Mouse (Mus musculus) midbrain, embryonic 15.5 days (tissue): ENCODE results near the gene Hist1h4b. TPM values are rescaled to one million over a fixed set of nuclear protein-coding genes. Genes with fewer than 3 reads are reported as not detected.

Source experiments
- ATAC-seq: fragments of 200-750 bp; cut with Nextera tagmentation; replicated peaks from 2 replicates; pipeline ENCODE4 v1.8.0; 2017; ENCODE audit warnings: moderate TSS enrichment
- H3K27ac ChIP-seq: fragments of 300-500 bp; sonication (generic); 2 replicates; pipeline ENCODE4 v1.5.1; 2015; ENCODE audit warnings: mild to moderate bottlenecking, inconsistent platforms
- H3K27me3 ChIP-seq: fragments of 300-500 bp; sonication (generic); replicated peaks from 2 replicates; pipeline ENCODE4 v1.6.1; 2015; ENCODE audit warnings: inconsistent platforms
- H3K36me3 ChIP-seq: fragments of 300-500 bp; sonication (generic); replicated peaks from 2 replicates; pipeline ENCODE4 v1.6.1; 2015; ENCODE audit warnings: inconsistent platforms
- H3K4me1 ChIP-seq: fragments of 300-500 bp; sonication (generic); 2 replicates; pipeline ENCODE4 v1.6.1; 2015; ENCODE audit warnings: inconsistent platforms
- H3K4me2 ChIP-seq: fragments of 300-500 bp; sonication (generic); 2 replicates; pipeline ENCODE4 v1.6.1; 2015; ENCODE audit warnings: inconsistent platforms, mild to moderate bottlenecking, moderate library complexity
- H3K4me3 ChIP-seq: fragments of 300-500 bp; sonication (generic); 2 replicates; pipeline ENCODE4 v1.5.1; 2015; ENCODE audit warnings: mild to moderate bottlenecking, inconsistent platforms
- H3K9ac ChIP-seq: fragments of 300-500 bp; sonication (generic); 2 replicates; pipeline ENCODE4 v1.6.1; 2015; ENCODE audit warnings: mild to moderate bottlenecking, inconsistent platforms
- H3K9me3 ChIP-seq: fragments of 300-500 bp; sonication (generic); 2 replicates; pipeline ENCODE4 v1.6.1; 2016; ENCODE audit warnings: inconsistent platforms
- WGBS: fragments of 180-500 bp; shearing (Covaris S2); methylation state at CpG from one replicate; pipeline ENCODE4 v1.1.7; 2015; ENCODE audit warnings: mixed read lengths; 5-methylcytosine and 5-hydroxymethylcytosine counted together
- microRNA-seq: library from miRNA; unstranded; fragments of <30 nt; microRNA quantifications from one replicate; pipeline ENCODE4, GENCODE M21; 2016
- polyA plus RNA-seq: library from polyadenylated mRNA; unstranded; fragments of >200 nt; fragmentation: Nextera tagmentation; extraction: Ambion mirVana; gene quantifications from 2 replicates; pipeline ENCODE4 v1.2.1, GENCODE M21; 2015

Gene Hist1h4b
- polyA plus RNA-seq, 1 experiment from 2014 or later, result 2.0 TPM

DNA sequence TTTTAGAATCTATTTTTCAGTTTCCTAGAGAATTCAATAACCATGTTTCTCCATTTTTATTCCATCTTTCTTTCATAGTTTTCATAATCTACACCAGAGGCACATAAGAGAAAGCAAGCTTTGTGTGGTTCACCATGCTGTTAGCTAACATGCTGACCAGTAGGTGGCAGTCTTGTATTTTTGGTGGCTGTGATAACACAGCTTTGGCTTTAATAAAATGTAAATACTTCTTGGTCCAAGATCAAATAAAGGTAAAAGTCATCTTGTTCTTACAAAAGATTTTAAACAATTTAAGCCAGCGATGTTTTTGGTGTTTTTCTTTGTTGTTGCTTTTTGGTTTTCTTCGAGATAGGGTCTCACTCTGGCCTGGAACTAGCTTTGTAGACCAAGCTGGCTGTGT lies 35.7 kb downstream of the Hist1h4b start:
- Histone ChIP-seq H3K36me3 (no peaks in the 10 kb centered on the region), H3K4me2 (no peak overlapping the region), H3K9ac (no peak overlapping the region), H3K4me1 (no peaks in the 10 kb centered on the region), H3K9me3 (no peaks in the 10 kb centered on the region), H3K4me3 (no peak overlapping the region), H3K27ac (no peak overlapping the region), H3K27me3 (no peaks in the 10 kb centered on the region)
- peak; percentile 78; the same call in 1 of the 2 replicates for ATAC-seq
- WGBS, result 48% methylated on average over 2 of the region's 2 CpGs

DNA sequence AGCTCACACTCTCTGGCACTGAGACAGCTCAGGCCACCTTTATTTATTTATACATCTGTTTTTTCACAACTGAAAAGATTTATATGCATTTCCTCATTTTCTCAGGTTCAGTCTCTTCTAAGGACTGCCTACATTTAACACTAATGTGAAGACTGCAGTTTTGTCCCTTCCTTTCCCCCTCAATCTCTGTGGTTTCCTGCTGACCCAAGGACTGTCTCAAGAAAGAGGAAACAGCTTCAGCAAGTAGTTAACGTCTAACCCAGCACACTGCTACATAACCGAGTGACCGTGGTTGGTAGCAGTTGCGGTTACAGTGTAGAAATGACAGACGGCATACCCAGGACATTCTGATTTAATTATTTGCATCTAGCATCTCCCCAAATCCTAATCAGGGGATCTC lies 42.6 kb downstream of the Hist1h4b start:
- no peaks in the 10 kb centered on the region for H3K9me3 ChIP-seq
- no peak for ATAC-seq
- no peak overlapping the region for H3K27ac ChIP-seq
- no peak overlapping the region for H3K9ac ChIP-seq
- H3K4me2 ChIP-seq, result no peak overlapping the region
- H3K4me3 ChIP-seq, result no peak overlapping the region
- no peaks in the 10 kb centered on the region for H3K27me3 ChIP-seq
- H3K4me1 ChIP-seq, result no peaks in the 10 kb centered on the region
- 88% methylated on average over 5 of the region's 5 CpGs for WGBS
- H3K36me3 ChIP-seq, result no peaks in the 10 kb centered on the region

DNA sequence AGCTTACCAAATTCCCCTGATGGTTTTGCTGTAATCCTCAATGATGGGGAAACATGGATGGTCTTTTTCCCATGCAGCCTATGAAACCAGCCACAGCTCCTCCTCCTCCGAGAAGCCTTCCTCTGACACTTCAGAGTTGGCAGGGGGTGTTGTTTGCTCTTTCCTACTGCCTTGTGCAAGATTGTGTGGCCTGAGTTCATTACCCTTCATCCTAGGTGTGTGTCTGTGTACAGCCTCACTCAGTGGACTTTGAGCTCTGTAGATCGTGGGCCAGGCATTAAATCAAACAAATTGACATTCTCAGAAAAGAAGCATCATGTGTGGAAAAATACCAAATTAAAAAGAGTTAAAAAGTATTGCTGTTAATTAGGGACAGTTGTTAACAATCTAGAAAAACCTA lies 47.7 kb downstream of the Hist1h4b start:
- H3K9me3 ChIP-seq, result no peaks in the 10 kb centered on the region
- no peak overlapping the region for H3K27ac ChIP-seq
- no peak overlapping the region for H3K4me2 ChIP-seq
- H3K36me3 ChIP-seq, result no peaks in the 10 kb centered on the region
- H3K4me3 ChIP-seq, result no peak overlapping the region
- H3K4me1 ChIP-seq, result no peaks in the 10 kb centered on the region
- no peak overlapping the region for H3K9ac ChIP-seq
- no peaks in the 10 kb centered on the region for H3K27me3 ChIP-seq
- ATAC-seq, result no peak
- 90% methylated on average over 2 of the region's 2 CpGs for WGBS

- WGBS, result 90% methylated on average over 15 of the region's 15 CpGs
Measured at GRCm38 (mm10) chr13:23806422-23807052, 49.7 kb downstream of the Hist1h4b start, which contains the start of gene Slc17a2. Gene Slc17a2, plus strand, starts transcription at chr13:23806993.

More at GRCm38 (mm10) chr13:23806422-23807052, 49.7 kb downstream of the Hist1h4b start, which contains the start of gene Slc17a2:
- Histone ChIP-seq H3K36me3 (no peaks in the 10 kb centered on the region), H3K4me2 (no peak within 1 kb of the TSS), H3K9ac (no peak within 1 kb of the TSS), H3K27ac (no peak within 1 kb of the TSS), H3K9me3 (no peaks in the 10 kb centered on the region), H3K4me1 (no peaks in the 10 kb centered on the region), H3K27me3 (no peaks in the 10 kb centered on the region), H3K4me3 (no peak within 1 kb of the TSS)
- no peak for ATAC-seq

Small RNA genes within 50 kb of the gene (microRNA-seq; reads per million reads assigned to microRNA genes)
- gene Gm44314 (not detected), gene Gm44484 (not detected)

Other genes with a start within 250 kb of the Hist1h4b start
- 3.3 and 5.1 TPM in 2 replicates for gene Hist1h4h, start 226.0 kb upstream of the Hist1h4b start, polyA plus RNA-seq
- 0.69 TPM in 1 of 2 replicates, not detected in the other for gene Hist1h2af, start 223.1 kb upstream of the Hist1h4b start, polyA plus RNA-seq
- gene Hist1h3g, start 221.6 kb upstream of the Hist1h4b start, polyA plus RNA-seq, result 2.2 TPM in 1 of 2 replicates, not detected in the other
- gene Hist1h2bh, start 213.6 kb upstream of the Hist1h4b start, polyA plus RNA-seq, result 0.15 and 0.44 TPM in 2 replicates
- 0.27 and 0.32 TPM in 2 replicates for gene Hist1h3f, start 213.0 kb upstream of the Hist1h4b start, polyA plus RNA-seq
- not detected in 2 replicates for gene Hist1h4f, start 205.4 kb upstream of the Hist1h4b start, polyA plus RNA-seq
- gene Hist1h1d, start 203.8 kb upstream of the Hist1h4b start, polyA plus RNA-seq, result 0.14 and 0.15 TPM in 2 replicates
- gene Hist1h3e, start 194.6 kb upstream of the Hist1h4b start, polyA plus RNA-seq, result 1.0 and 1.4 TPM in 2 replicates
- gene Hist1h2ae, start 185.8 kb upstream of the Hist1h4b start, polyA plus RNA-seq, result 14.8 and 15.4 TPM in 2 replicates
- 2.6 and 4.0 TPM in 2 replicates for gene Hist1h2bg, start 185.6 kb upstream of the Hist1h4b start, polyA plus RNA-seq
- 1.3 and 1.5 TPM in 2 replicates for gene Hist1h2bf, start 182.8 kb upstream of the Hist1h4b start, polyA plus RNA-seq
- gene Hist1h2ad, start 182.6 kb upstream of the Hist1h4b start, polyA plus RNA-seq, result 1.6 TPM in 1 of 2 replicates, not detected in the other
- gene Hist1h3d, start 181.2 kb upstream of the Hist1h4b start, polyA plus RNA-seq, result 0.82 and 1.2 TPM in 2 replicates
- gene Hist1h4d, start 175.4 kb upstream of the Hist1h4b start, polyA plus RNA-seq, result 34.2 and 34.9 TPM in 2 replicates
- 1.7 and 1.8 TPM in 2 replicates for gene Hist1h2be, start 135.9 kb upstream of the Hist1h4b start, polyA plus RNA-seq
- gene Hist1h1e, start 134.5 kb upstream of the Hist1h4b start, polyA plus RNA-seq, result 5.4 and 5.5 TPM in 2 replicates
- 0.32 and 0.37 TPM in 2 replicates for gene Hist1h2ac, start 73.1 kb upstream of the Hist1h4b start, polyA plus RNA-seq
- gene Hist1h2bc, start 72.8 kb upstream of the Hist1h4b start, polyA plus RNA-seq, result 17.3 and 17.7 TPM in 2 replicates
- gene Hist1h1t, start 61.2 kb upstream of the Hist1h4b start, polyA plus RNA-seq, result not detected in 2 replicates
- 1.8 and 3.0 TPM in 2 replicates for gene Hist1h4c, start 58.6 kb upstream of the Hist1h4b start, polyA plus RNA-seq
- 3.0 and 3.8 TPM in 2 replicates for gene Hfe, start 46.2 kb upstream of the Hist1h4b start, polyA plus RNA-seq
- gene Hist1h1c, start 18.2 kb upstream of the Hist1h4b start, polyA plus RNA-seq, result 6.9 and 8.3 TPM in 2 replicates
- 0.41 and 1.4 TPM in 2 replicates for gene Hist1h3c, start 11.4 kb upstream of the Hist1h4b start, polyA plus RNA-seq
- gene Hist1h2bb, start 10.3 kb upstream of the Hist1h4b start, polyA plus RNA-seq, result 0.37 and 0.83 TPM in 2 replicates
- 4.6 and 7.2 TPM in 2 replicates for gene Hist1h2ab, start 5.9 kb upstream of the Hist1h4b start, polyA plus RNA-seq
- gene Hist1h3b, start 4.7 kb upstream of the Hist1h4b start, polyA plus RNA-seq, result 0.67 and 1.2 TPM in 2 replicates
- not detected in 2 replicates for gene Hist1h4a, start 4.2 kb downstream of the Hist1h4b start, polyA plus RNA-seq
- gene Hist1h3a, start 5.4 kb downstream of the Hist1h4b start, polyA plus RNA-seq, result 0.77 and 0.98 TPM in 2 replicates
- gene Hist1h1a, start 6.7 kb downstream of the Hist1h4b start, polyA plus RNA-seq, result 0.41 and 0.48 TPM in 2 replicates
- gene Trim38, start 12.9 kb downstream of the Hist1h4b start, polyA plus RNA-seq, result not detected in 2 replicates
- not detected in 2 replicates for gene Slc17a2, start 50.0 kb downstream of the Hist1h4b start, polyA plus RNA-seq
- not detected in 2 replicates for gene Slc17a3, start 82.4 kb downstream of the Hist1h4b start, polyA plus RNA-seq
- not detected in 2 replicates for gene Slc17a1, start 110.7 kb downstream of the Hist1h4b start, polyA plus RNA-seq
- not detected in 2 replicates for gene Slc17a4, start 158.0 kb downstream of the Hist1h4b start, polyA plus RNA-seq
- gene Hist1h2ba, start 177.1 kb downstream of the Hist1h4b start, polyA plus RNA-seq, result not detected in 2 replicates
- not detected in 2 replicates for gene Hist1h2aa, start 177.4 kb downstream of the Hist1h4b start, polyA plus RNA-seq
- gene Scgn, start 234.2 kb downstream of the Hist1h4b start, polyA plus RNA-seq, result 1.1 and 1.5 TPM in 2 replicates